Mouse (Mus musculus) embryo, embryonic 11 days (tissue): ENCODE measurements around the gene Srd5a3.

Source experiments
- DNase-seq: peaks from one replicate; pipeline ENCODE4 v3.0.0-alpha.2; 2015

Gene Srd5a3

GRCm38 (mm10) chr5:76194377-76194945, 54.4 kb downstream of the Srd5a3 start:
- no peak for DNase-seq

- no peak for DNase-seq
These were observed 59.3 kb downstream of the Srd5a3 start for GRCm38 (mm10) chr5:76199346-76199745.

GRCm38 (mm10) chr5:76203171-76203570, 63.1 kb downstream of the Srd5a3 start:
- no peak for DNase-seq
